Mouse (Mus musculus) small intestine, adult 2 months (tissue): Measurements from ENCODE around the gene Wdr20rt.

Experiments used
- CTCF ChIP-seq: fragments of 200-500 bp; IDR thresholded peaks from 2 replicates; pipeline ENCODE4 v1.5.1; 2012; ENCODE audit warnings: low read depth, mild to moderate bottlenecking, control low read depth, inconsistent platforms, low read length, moderate library complexity, mixed read lengths; ENCODE audit not compliant: insufficient replicate concordance, insufficient read length; ENCODE audit errors: extremely low read depth
- POLR2A ChIP-seq: fragments of 200-500 bp; IDR thresholded peaks from 2 replicates; pipeline ENCODE4 v1.6.1; 2012; ENCODE audit warnings: low read depth, mild to moderate bottlenecking, control low read depth, inconsistent platforms, low read length, moderate library complexity

- TF ChIP-seq POLR2A (no peak), CTCF (no peak)
Observed at GRCm38 (mm10) chr12:65189213-65189612, 36.1 kb upstream of the Wdr20rt start.
